Mouse (Mus musculus) ES-E14 (cell line): ENCODE measurements around the gene Doc2g.

Experiments
- HCFC1 ChIP-seq: IDR thresholded peaks from 2 replicates; pipeline ENCODE4 v1.6.1; 2012; ENCODE audit warnings: low read length, inconsistent platforms, borderline replicate concordance; ENCODE audit not compliant: insufficient read depth
- MAFK ChIP-seq: IDR thresholded peaks from 2 replicates; pipeline ENCODE4 v1.6.1; 2014; ENCODE audit warnings: mild to moderate bottlenecking, low read depth, low read length, inconsistent platforms; ENCODE audit not compliant: insufficient read depth
- ZNF384 ChIP-seq: IDR thresholded peaks from 2 replicates; pipeline ENCODE4 v1.6.1; 2012; ENCODE audit warnings: low read depth, low read length, inconsistent platforms

DNA sequence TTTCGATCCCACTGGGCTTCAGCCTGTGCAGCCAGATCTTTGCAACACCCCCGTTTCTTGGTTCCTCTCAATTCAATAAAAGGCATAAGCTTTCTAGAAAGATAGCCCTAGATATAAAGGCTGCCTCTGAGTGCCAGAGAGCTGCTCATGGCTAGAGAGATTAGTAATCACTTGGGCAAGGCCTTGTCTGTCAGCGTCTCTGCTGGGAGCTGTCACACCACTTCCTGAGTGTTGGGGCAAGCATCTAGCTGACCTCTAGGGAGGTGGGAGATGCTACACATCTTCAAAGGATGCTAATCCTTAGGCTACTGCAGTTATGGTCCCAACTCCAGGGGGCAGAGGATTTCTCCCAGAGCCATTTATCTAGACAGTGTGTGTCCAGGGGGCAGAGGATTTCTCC is 35.9 kb upstream of the Doc2g start:
- TF ChIP-seq ZNF384 = no peak
- no peak for TF ChIP-seq MAFK
- no peak for TF ChIP-seq HCFC1
